Mouse (Mus musculus) myocyte (in vitro differentiated cells): Measurements from ENCODE around the gene Tmeff2.

ENCODE experiments used
- E2F4 ChIP-seq: IDR thresholded peaks from one replicate; pipeline ENCODE4 v1.6.1; 2011; ENCODE audit warnings: mild to moderate bottlenecking, control low read depth, moderate library complexity; ENCODE audit not compliant: insufficient read depth
- MYOD1 ChIP-seq, 3 experiments: IDR thresholded peaks; one replicate each; pipeline ENCODE4 v1.6.1; 2011; ENCODE audit warnings: control low read depth in 2 of 3, low read depth in 2 of 3, mild to moderate bottlenecking in 2 of 3, moderate library complexity in 1 of 3; ENCODE audit not compliant: insufficient read length in 2 of 3, control insufficient read depth in 1 of 3
- POLR2A ChIP-seq: IDR thresholded peaks from one replicate; pipeline ENCODE4 v1.6.1; 2011; ENCODE audit warnings: low read depth, mild to moderate bottlenecking, control low read depth, moderate library complexity; ENCODE audit not compliant: insufficient read length

GRCm38 (mm10) chr1:50979358-50980081 lies 79.1 kb downstream of the Tmeff2 start:
- TF ChIP-seq MYOD1 (IDR thresholded peaks at IDR 0.05; ENCODE audit: control insufficient read depth in 1 of 3, insufficient read length in 2 of 3, low read depth in 2 of 3) (no peak), E2F4 (no peak), POLR2A (no peak)
